Mouse (Mus musculus) G1E (cell line): ENCODE measurements around the gene Ubash3b.

Experiments
- CTCF ChIP-seq: IDR thresholded peaks from 2 replicates; pipeline ENCODE4 v1.5.1; 2012; ENCODE audit warnings: low read depth, low read length, inconsistent platforms, mixed read lengths
- GATA1 ChIP-seq: IDR thresholded peaks from 2 replicates; pipeline ENCODE4 v1.6.1; 2012; ENCODE audit warnings: borderline replicate concordance, low read length, inconsistent platforms, mixed read lengths
- POLR2AphosphoS5 ChIP-seq: IDR thresholded peaks from 2 replicates; pipeline ENCODE4 v1.6.1; 2012; ENCODE audit warnings: low read depth, low read length, inconsistent platforms; ENCODE audit not compliant: insufficient replicate concordance
- TAL1 ChIP-seq: conservative IDR thresholded peaks from 2 replicates; pipeline ENCODE4 v1.6.1; 2012; ENCODE audit warnings: low read depth, low read length, inconsistent platforms, mixed read lengths

DNA sequence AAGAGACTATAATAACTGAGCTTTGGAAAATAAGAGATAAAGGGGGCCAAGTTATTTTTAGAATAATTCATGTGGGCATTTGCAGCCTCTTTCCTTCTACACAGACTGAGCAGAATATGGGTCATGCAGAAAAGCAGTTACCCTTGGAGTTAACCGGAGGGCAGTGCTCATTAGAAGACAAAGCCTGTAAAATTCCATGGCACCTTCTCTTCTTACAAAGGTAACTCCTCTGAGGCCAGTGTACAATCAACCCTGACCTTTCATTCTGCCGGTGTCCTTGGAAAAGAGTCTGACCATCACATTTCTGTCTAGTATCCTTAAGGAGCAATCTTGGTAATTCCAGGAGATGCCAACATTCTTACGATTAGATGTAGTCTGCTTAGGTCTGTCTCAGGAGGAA, 120.1 kb downstream of the Ubash3b start:
- TF ChIP-seq CTCF (no peak), TAL1 (no peak), POLR2AphosphoS5 (no peak), GATA1 (no peak)
